Mouse (Mus musculus): ENCODE data around the gene Gstm1.
A peak's percentile ranks its signal among the peaks of the same experiment; 100 is the strongest.
"Not testable (repeated sequence)": the region's sequence is repeated elsewhere in the genome, so short reads cannot be mapped to it uniquely, and the experiment has no call there.

Gene Gstm1

GRCm38 (mm10) chr3:108014974-108015346 is 2.8 kb downstream of the Gstm1 start:
- DNase-seq (ENCODE audit: low spot score in 2 of 2) = no peak

- DNase-seq (ENCODE audit: low spot score in 2 of 2) = peak in 1 of 2 experiments; percentile 37
Observed at GRCm38 (mm10) chr3:108014098-108014973, 3.4 kb downstream of the Gstm1 start.

- peak; percentile 74 to 83 for DNase-seq (ENCODE audit: low spot score in 2 of 2)
Observed at GRCm38 (mm10) chr3:108013331-108013871, 4.4 kb downstream of the Gstm1 start.

- no peak for DNase-seq (ENCODE audit: low spot score in 2 of 2)
Observed at GRCm38 (mm10) chr3:108011558-108011957, 6.2 kb downstream of the Gstm1 start.

GRCm38 (mm10) chr3:108010286-108010685 is 7.5 kb downstream of the Gstm1 start:
- peak; percentile 61 to 71 for DNase-seq (ENCODE audit: low spot score in 2 of 2)

- DNase-seq (ENCODE audit: low spot score in 2 of 2) = peak; percentile 46 to 66
Observed at GRCm38 (mm10) chr3:108002021-108002420, 15.8 kb downstream of the Gstm1 start.

GRCm38 (mm10) chr3:107999491-107999890 is 18.3 kb downstream of the Gstm1 start:
- no peak for DNase-seq (ENCODE audit: low spot score in 2 of 2)

- DNase-seq (ENCODE audit: low spot score in 2 of 2) = no peak
Observed at GRCm38 (mm10) chr3:107998591-107998990, 19.2 kb downstream of the Gstm1 start.

GRCm38 (mm10) chr3:107996576-107996975 is 21.2 kb downstream of the Gstm1 start:
- DNase-seq (ENCODE audit: low spot score in 2 of 2) = no peak

- not testable (repeated sequence) for DNase-seq (ENCODE audit: low spot score in 2 of 2)
Observed at GRCm38 (mm10) chr3:107995974-107996373, 21.8 kb downstream of the Gstm1 start.

- DNase-seq (ENCODE audit: low spot score in 2 of 2) = peak; percentile 85 to 86
Observed at GRCm38 (mm10) chr3:107986041-107986562, 31.7 kb downstream of the Gstm1 start, which contains the start of gene Gstm2. Gstm2 (minus strand) TSS chr3:107986453.

- not testable (repeated sequence) for DNase-seq (ENCODE audit: low spot score in 2 of 2)
Observed at GRCm38 (mm10) chr3:107985141-107985540, 32.6 kb downstream of the Gstm1 start.

- no peak for DNase-seq (ENCODE audit: low spot score in 2 of 2)
Observed at GRCm38 (mm10) chr3:107984471-107984870, 33.3 kb downstream of the Gstm1 start.

GRCm38 (mm10) chr3:107983771-107984170 is 34.0 kb downstream of the Gstm1 start:
- no peak for DNase-seq (ENCODE audit: low spot score in 2 of 2)

GRCm38 (mm10) chr3:107982726-107983125 is 35.0 kb downstream of the Gstm1 start:
- no peak for DNase-seq (ENCODE audit: low spot score in 2 of 2)

- no peak for DNase-seq (ENCODE audit: low spot score in 2 of 2)
Observed at GRCm38 (mm10) chr3:107981261-107981660, 36.5 kb downstream of the Gstm1 start.

- no peak for DNase-seq (ENCODE audit: low spot score in 2 of 2)
Observed at GRCm38 (mm10) chr3:107977691-107978090, 40.1 kb downstream of the Gstm1 start.

- no peak for DNase-seq (ENCODE audit: low spot score in 2 of 2)
Observed at GRCm38 (mm10) chr3:107974237-107974636, 43.5 kb downstream of the Gstm1 start.

- DNase-seq (ENCODE audit: low spot score in 2 of 2) = no peak
Observed at GRCm38 (mm10) chr3:107972070-107972469, 45.7 kb downstream of the Gstm1 start.

GRCm38 (mm10) chr3:107971101-107971500 is 46.7 kb downstream of the Gstm1 start:
- DNase-seq (ENCODE audit: low spot score in 2 of 2) = not testable (repeated sequence)

- no peak for DNase-seq (ENCODE audit: low spot score in 2 of 2)
Observed at GRCm38 (mm10) chr3:107968724-107969395, 48.9 kb downstream of the Gstm1 start, which contains the start of gene Gstm3. Gstm3 (minus strand) TSS chr3:107969283.

GRCm38 (mm10) chr3:107966631-107967030 is 51.1 kb downstream of the Gstm1 start:
- no peak for DNase-seq (ENCODE audit: low spot score in 2 of 2)

All from heart, adult 9 months (tissue).